Mouse (Mus musculus) forebrain, embryonic 11.5 days (tissue): ENCODE results near the gene Tnp1. TPM values are rescaled to one million over a fixed set of nuclear protein-coding genes. Genes with fewer than 3 reads are reported as not detected.

Source experiments
- polyA plus RNA-seq: library from polyadenylated mRNA; unstranded; fragments of >200 nt; fragmentation: Nextera tagmentation; extraction: Ambion mirVana; gene quantifications from 2 replicates; pipeline ENCODE4 v1.2.1, GENCODE M21; 2014

Tnp1 gene
- polyA plus RNA-seq, 1 experiment from 2014 or later, result not detected

Other genes starting within 250 kb of the Tnp1 start
- gene Igfbp2, start 191.4 kb downstream of the Tnp1 start, polyA plus RNA-seq, result 708 and 809 TPM in 2 replicates
- 35.7 and 37.4 TPM in 2 replicates for gene Igfbp5, start 141.0 kb downstream of the Tnp1 start, polyA plus RNA-seq